Mouse (Mus musculus): ENCODE data around the gene Ptgfrn.

Gene Ptgfrn

DNA sequence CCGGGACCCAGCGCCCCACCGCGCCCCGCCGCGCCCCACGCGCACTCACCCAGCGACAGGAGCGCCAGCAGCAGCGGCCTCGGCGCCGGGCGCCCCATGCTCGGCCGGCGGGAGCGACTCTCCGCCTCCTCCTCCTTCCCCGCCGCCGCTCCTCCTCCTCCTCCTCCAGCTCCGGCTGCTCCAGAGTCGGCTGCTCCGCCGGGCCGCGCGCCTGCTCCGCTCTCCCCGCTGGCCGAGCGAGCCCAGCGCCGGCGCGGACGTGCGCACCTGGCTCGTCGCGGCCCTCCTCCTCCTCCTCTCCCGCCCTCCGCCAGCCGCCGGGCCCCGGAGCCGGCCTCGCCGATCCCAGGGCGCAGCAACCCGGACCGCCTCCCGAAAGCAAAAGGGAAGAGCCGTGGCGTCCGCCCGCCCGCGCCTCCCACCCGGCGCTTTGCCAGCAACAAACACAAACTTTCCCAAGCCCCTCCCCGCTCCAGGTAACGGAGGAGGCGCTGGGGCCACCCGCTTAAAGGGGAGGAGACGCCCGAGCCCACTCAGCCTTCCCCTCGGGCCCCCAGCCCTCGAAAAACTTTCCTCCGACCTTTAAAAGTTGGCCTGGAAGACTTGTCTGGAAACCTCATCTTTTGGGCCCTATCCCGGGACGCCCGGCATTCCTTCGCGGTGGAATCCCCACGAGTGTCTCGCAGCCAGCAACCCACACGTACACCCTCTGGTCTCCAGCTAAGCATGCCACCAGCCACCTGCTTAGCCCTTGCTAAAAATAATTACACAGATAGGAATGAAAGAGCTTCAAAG is at the start of gene Ptgfrn:
Gene Ptgfrn, minus strand, starts transcription at position 236 of the 795 bp plus-strand sequence.
- in situ Hi-C loops (cut with MboI; ENCODE audit: unreplicated experiment in 2 of 2): no loop called here

DNA sequence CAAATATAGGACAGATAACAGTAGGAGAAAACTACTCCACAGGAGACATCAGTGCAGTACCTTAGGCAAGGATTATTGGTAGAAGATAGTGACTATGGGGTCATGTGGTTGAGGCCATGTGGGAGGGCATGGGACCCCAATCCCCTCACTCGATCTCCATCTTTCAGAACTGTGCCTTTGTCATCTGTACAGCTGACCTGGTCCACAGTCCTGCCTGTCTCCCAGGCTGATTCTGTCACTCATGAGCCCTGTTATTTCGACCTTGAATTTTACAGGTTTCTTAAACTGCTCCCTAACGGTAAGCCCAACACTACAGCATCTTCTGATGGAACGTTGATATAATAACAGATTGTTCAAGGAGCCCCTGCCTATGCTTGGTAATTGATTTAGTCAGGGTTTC is 49.6 kb upstream of the Ptgfrn start:
- in situ Hi-C loops (cut with MboI; ENCODE audit: unreplicated experiment in 2 of 2): no loop called here

DNA sequence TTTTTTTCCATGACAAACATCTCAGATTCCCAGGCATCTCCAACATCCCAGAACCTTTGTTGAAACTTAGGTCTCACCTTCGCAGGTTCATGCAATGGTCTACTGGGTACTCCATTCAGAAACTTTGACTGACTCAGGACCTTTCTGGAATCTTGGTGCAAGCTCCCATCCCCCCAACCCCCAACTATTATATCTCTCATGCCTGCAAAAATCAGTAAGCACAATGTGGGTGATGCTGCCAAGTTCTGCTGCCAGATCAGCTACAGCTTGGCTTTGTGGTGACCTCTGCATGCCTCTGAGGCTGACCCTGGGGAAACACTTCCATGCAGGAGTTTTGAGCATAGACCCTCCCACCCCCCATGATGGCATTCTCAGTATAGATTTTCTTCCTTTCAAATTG is 44.0 kb upstream of the Ptgfrn start:
- in situ Hi-C loops (cut with MboI; ENCODE audit: unreplicated experiment in 2 of 2): no loop called here

DNA sequence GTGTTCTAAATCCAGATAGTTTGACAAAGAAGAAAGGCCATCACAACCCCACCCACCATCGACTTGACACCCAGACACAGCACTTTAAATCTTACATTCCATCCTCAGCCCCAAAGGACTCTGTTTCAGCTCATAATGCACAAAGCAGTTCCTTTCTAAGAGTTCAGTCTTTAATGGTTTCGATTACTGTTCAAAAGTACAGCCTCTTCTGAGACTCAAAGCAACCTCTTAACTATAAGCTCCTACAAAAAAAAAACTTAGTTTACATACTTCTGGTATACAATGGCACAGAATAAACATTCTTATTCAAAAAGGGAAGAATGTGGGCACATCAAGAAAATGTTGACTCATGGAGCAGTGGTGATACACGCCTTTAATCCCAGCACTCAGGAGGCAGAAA is 43.3 kb upstream of the Ptgfrn start:
- in situ Hi-C loops (cut with MboI; ENCODE audit: unreplicated experiment in 2 of 2): no loop called here

DNA sequence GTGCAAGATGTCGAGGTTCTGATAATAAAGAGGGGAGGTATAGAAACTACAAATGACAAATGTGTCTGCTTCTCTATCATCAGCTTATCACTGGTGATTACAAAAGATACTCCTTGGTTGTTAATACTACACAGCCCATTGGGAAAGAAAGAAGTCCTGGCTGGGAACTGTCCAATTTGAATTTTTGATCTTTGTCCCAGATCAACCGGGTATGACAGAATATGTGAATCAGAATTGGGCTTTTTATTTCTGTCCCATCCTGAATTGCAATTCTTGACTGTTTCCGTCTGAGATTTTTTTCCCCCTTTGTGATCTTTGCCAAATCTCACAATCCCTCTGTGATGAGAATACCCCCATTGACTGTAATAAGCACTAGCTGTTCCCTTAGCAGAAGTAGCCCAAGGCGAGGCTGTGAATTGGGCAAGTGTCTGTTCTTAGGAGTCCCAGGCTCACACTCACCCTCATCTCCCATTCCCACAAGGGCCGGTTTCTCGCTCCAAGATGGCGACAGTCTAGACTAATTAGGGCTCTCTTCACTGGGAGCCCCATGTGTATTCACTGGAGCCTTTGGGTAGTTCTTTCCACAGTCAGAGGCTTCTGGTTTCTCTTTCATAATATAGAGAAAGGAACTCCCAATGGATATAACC is 36.2 kb upstream of the Ptgfrn start:
- in situ Hi-C loops (cut with MboI; ENCODE audit: unreplicated experiment in 2 of 2): no loop called here

DNA sequence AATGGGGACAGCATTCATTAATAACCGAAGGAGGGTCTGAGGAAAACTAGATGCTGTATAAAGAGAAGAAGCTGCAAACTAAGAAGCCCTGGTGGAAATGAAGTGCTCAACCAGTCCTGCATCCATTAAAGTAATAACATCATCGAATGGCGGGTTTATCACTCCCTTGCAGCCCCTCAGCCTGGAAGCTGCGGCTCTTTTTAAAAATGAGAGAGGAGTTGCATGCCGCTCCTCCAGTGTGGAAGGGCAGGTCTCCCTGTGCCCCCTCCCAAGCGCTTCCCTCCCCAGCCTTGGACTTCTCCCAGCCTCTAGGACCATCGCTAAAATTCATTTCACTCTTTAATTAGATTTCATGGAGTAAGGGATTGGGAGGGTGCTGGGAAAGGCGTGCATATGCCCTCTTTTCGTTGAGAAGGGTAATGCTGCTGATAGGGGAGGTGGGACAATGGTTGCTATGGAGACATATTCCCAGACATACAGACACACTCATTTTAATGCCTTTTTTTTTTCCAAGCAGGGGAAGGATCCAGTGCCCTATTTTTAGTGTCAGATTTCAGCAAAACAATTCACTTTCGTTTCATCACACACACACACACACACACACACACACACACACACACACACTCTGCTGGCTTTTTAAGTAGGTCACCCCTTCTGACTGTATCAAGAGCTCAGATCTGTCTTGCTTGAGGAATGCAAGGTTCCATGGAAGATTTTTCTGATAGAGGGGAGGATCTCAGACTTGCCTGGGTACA is 35.4 kb upstream of the Ptgfrn start:
- in situ Hi-C loops (cut with MboI; ENCODE audit: unreplicated experiment in 2 of 2): no loop called here

DNA sequence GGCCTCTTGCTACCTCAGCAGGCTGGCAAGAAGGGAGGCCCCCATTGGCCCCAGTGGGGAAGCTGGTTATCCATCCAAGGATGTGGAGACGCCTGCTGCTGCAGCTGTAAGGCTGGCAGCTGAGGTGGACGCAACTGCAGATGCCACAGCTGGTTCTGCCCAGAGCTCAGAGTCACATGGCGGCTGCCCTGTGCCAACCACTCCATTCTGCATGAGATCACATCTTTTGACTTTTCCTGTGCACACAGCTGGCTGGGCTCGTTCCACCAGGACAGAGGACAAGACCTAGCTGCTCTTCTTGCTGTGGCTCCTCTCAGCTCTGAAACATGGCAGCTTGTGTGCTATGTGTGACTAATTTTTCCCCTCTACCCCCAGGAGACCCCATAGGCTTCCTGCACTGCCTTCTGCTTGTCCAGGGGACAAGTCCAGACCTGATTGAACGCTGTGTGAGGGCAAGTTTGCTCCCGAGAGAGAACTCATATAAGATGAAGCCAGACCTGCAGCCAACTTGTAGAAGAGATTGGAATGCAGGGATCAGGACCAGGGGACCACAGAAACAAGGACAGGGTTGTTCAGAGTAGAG is 34.4 kb upstream of the Ptgfrn start:
- in situ Hi-C loops (cut with MboI; ENCODE audit: unreplicated experiment in 2 of 2): no loop called here

DNA sequence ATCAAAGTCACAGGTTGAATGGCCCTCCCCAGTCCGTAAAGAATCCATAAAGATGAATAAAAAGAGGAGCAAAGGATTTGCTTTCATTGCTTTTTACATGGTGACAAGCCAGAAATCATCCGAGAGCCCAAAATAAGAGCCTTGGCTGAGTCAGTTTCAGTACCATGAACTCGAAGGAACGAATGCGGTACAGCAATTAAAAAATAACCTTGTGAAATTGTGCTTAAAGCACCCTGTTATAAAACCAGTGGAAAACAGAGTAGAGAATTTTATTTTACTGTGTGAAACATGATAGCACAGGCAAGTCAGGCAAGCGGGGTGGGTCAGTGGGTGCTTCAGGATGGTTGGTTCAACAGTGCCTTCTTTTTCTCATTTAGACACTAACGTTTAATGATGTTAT is 33.4 kb upstream of the Ptgfrn start:
- in situ Hi-C loops (cut with MboI; ENCODE audit: unreplicated experiment in 2 of 2): no loop called here

DNA sequence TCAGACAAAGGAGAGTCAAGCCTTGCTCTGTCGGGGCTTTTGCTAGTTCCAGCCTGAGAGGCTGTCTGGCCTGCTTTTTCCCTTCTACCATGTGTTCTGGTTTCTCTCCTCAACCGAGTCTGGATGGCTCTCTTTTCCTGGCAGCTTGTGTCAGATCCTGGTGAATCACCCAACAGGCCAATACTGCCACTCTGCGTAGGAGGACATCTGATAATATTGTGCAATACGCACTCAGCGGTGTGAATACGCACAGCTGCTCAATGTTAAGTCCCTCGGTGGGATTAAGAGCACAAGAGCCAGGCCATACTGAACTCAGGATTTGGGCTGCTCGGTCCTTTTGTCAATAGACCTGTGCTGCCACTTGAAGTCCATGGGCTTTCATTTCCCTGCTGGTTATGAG is 31.8 kb upstream of the Ptgfrn start:
- in situ Hi-C loops (cut with MboI; ENCODE audit: unreplicated experiment in 2 of 2): no loop called here

DNA sequence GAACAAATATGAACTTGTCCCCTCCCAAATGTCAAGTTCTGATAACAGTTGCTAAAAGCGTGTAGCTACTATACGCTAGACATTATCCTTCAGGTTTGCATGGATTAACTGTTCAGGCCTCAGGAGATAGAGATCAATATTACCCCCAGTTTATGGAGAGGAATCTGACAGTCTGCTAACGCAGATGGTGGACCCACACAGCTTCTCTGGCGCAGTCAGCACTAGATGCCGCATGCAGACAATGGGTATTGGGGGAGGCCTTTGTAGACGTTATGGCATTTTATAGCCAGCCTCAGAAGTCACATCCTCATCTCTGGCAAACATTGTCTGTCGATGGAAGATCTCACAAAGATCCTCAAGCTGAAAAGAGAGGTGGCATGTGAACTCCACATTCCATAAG is 29.9 kb upstream of the Ptgfrn start:
- in situ Hi-C loops (cut with MboI; ENCODE audit: unreplicated experiment in 2 of 2): no loop called here

DNA sequence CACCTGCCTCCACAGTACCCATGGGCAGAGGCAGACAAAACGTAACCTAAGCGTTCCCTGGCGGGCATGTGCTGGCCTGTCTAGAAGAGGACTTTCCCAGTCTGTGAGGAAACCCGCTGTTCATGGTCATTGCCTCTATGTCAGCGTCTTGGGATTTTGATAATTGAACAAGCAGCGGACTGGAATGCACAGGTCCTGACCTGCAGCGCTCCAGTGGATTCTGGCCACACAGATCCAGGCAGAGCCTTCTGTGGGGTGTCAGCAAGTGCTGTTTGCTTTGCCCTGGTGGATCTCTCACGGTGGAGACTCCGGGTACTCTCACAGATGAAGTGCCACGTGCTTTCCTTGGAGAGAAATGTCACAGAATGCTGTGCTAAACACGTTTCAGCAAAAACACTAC is 26.4 kb upstream of the Ptgfrn start:
- in situ Hi-C loops (cut with MboI; ENCODE audit: unreplicated experiment in 2 of 2): no loop called here

DNA sequence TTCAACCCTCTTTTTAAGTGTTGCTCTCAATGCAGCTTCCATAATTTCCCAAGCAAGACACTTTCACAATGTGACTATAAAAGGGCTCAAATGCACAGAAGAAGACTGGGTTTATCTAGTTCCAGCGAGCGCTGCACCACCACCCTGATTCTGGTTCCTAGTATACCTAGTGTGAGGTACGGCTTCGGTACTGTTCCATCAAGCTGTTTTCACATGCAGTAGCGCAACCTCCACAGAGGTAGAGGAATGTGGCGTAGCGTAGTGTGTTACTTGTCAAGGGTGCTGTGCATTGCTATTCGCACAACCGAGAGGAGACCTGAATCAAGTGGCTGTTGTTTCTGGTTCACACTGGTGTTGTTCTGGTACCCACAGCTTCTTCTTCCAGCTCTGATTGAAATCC is 24.8 kb upstream of the Ptgfrn start:
- in situ Hi-C loops (cut with MboI; ENCODE audit: unreplicated experiment in 2 of 2): no loop called here

DNA sequence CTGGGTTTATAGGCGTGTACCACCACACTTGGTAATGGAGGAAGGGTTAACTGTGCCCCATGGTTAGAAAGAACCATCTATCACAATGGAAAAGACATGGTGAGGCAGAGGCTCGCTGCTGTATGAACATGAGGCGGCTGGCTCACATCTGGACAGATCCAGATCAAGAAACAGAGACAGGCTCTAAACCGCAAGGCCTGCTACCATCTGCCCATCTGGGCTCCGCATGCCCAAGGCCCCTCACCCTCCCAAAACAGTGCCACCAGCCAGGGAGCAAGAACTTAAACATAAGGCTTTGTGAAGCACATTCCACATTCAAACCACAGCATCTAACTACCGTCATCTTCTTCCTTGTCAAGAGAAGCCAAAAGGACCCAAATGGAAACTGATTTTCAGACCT is 22.9 kb upstream of the Ptgfrn start:
- in situ Hi-C loops (cut with MboI; ENCODE audit: unreplicated experiment in 2 of 2): no loop called here

DNA sequence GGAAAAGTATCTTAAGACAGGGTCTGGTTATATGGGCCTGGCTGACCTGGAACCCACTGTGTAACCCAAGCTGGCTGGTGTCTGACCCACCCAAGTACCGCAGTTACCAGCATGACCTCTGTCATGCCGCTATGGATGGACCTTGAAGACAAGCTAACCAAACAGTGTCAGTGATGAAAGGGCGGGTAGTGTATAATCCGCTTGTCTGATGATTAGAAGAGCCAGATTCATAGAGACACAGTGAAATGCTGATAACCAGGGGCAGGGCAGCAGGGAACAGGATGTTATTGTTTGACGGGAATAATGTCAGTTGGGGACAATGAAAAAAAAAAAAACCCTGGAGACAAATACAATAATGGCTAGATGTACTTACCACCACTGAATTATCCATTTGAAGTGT is 21.7 kb upstream of the Ptgfrn start:
- in situ Hi-C loops (cut with MboI; ENCODE audit: unreplicated experiment in 2 of 2): no loop called here

DNA sequence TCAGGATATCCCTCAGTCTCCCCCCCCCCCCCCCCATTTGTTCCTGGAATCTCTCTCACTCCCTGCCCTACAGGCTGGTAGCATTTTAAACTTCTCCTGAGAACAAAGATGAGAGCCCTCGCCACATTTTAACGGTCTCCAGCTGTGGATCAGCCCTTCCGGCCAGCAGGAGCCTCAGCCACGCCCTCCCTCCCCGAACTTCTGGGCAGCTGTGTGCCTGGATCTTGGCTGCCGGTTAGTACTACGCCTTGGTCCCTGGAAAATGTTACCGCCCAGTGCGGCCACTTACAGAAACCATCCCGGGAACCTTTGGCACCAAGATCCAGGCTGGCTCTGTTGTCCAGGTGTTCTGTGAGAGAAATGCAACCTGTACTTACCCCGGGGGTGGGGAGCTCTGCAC is 20.4 kb upstream of the Ptgfrn start:
- in situ Hi-C loops (cut with MboI; ENCODE audit: unreplicated experiment in 2 of 2): no loop called here

DNA sequence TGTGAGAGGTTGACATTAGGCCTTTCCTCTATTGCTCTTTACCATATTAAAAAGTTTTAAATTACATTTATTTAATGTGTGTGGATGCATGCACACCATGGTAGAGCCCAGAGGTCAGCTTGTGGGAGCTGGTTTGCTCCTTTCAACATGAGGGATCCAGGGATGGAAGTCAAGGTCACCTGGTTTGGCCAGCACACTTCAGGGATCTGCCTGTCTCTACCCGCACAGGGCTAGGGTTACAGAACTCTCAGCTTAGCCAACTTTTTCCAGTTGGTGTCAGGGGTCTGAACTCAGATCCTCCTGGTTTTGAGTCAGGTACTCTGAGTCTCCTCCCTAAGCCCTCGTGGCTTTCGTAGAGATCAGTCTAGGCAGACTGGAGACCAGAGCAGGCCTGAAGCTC is 19.5 kb upstream of the Ptgfrn start:
- in situ Hi-C loops (cut with MboI; ENCODE audit: unreplicated experiment in 2 of 2): no loop called here

DNA sequence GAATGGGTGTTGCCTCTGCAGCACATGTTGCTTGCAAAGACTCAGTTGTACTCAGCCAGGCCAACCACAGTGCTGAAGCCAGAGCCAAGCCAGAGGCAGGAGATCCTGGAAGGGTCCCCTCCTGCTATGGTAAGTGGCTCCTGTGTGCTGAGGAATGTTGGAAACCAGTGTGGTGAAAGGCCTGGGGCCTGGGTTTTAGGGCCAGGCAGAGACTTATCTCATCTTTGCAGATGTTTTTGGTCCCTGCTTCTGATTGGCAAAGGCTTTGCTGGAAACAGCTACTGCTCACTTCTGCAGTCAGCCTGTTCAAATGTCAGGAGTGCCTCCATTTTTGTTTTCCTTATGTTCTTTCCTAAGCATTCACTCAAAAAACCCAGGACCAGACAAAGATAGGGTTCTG is 19.0 kb upstream of the Ptgfrn start:
- in situ Hi-C loops (cut with MboI; ENCODE audit: unreplicated experiment in 2 of 2): no loop called here

DNA sequence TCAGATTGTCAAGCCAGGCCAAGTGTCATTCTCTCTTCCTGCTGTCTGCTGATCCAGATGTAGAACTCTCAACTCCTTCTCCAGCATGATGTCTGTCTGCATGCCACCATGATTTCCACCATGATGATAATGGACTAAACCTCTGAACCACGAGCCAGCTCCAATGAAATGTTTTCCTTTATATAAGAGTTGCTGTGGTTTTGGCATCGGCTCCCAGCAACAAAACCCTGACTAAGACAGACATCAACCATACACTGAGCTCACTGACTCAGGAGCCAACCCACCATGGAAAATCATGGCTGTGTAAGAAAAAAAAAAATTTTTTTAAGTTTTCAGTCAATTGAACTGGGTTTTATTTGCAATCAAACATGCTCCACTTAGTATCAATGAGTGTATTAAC is 17.7 kb upstream of the Ptgfrn start:
- in situ Hi-C loops (cut with MboI; ENCODE audit: unreplicated experiment in 2 of 2): no loop called here

DNA sequence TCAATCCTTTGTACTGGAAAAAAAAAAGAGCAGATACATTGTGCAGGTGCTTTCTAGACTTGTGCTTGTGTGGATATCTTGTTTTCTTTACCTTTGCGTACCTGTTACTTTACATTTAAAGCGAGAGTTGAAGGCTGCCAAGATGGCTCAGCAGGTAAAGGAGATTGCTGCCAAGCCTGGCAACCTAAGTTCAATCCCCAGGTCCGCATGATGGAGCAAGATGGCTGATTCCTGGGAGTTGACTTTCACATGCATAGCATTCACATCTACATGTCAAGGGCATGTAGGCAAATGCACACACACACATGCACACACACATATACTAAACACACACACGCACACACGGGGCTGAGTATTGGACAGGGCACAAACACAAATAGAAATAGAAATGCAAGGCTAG is 14.6 kb upstream of the Ptgfrn start:
- in situ Hi-C loops (cut with MboI; ENCODE audit: unreplicated experiment in 2 of 2): no loop called here

DNA sequence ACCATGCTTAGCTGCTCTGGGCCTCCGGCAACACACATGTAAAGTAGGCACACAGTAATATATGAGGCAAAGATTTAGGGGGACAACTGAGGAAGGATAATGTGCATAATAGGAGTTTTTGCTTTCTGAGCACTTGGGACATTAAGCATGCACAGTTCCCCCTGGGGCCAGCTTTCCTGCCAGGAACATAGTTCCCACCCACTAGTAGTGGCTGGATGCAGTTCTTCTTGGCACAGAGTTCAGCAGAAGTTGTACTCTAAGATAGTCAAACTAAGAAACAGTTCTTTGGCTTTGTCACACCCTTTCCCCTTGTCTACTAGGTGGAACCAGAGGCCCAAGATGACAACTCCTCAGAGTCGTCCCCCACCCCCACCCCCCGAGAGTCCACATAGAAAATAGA is 12.4 kb upstream of the Ptgfrn start:
- in situ Hi-C loops (cut with MboI; ENCODE audit: unreplicated experiment in 2 of 2): no loop called here

DNA sequence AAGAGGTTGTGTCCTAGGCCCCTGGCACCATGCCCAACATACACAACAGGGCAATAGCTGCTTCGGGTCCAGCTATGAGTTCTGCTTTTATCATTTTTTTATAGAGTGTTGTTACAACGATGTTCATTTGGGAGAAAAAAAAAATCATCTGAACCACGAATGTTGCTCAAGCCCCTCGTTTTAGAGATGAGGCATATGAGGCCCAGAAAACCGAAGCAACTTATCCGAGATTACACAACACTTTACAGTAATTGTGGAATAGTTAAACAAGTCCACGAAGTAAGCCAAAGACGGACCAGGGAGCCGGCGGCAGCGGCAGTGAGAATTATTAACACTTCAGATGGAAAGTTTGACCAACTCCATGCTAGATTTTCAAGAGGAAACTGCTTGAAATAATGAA is 7.7 kb upstream of the Ptgfrn start:
- in situ Hi-C loops (cut with MboI; ENCODE audit: unreplicated experiment in 2 of 2): no loop called here

DNA sequence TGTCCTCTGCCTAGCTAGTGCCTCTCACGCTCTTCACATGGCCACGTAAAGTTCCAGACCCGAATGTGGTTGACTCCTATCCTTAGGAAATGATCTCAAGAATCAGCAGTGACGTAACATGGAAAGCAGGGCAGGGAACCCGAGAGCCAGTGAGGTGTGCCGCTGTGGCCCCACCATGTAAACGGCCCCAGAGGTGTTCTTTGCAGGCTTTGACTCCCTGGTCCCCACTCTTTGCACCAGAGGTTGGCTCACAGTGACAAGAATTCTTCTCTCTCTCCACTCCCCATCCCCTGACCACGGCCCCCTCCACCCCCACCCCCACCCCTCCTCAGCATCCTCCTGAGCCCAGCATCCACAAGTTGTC is 7.3 kb upstream of the Ptgfrn start:
- in situ Hi-C loops (cut with MboI; ENCODE audit: unreplicated experiment in 2 of 2): no loop called here
